Mouse (Mus musculus): ENCODE measurements around the gene R3hdm4. TPM values are rescaled to one million over a fixed set of nuclear protein-coding genes. Genes with fewer than 3 reads are reported as not detected.

The R3hdm4 gene
- total and polyA plus RNA-seq, 2 experiments = 12.4 to 80.0 TPM

GRCm38 (mm10) chr10:79871845-79872244 lies 49.2 kb downstream of the R3hdm4 start:
- Histone ChIP-seq H3K27me3 (ENCODE audit: control insufficient read depth, insufficient read depth, low read length) (peaks cover 4% of the 10 kb centered on the region; the same call in 1 of the 2 replicates), H3K4me1 (ENCODE audit: control insufficient read depth, insufficient read depth, low read length) (0 out of 2 replicates have a peak, but pooled peaks cover 1% of the 10 kb centered on the region), H3K79me2 (ENCODE audit: control insufficient read depth, insufficient read depth, low read length) (no peaks in the 10 kb centered on the region), H3K4me3 (ENCODE audit: insufficient read depth, low read depth, low read length) (no peak overlapping the region), H3K9ac (ENCODE audit: low read depth, low read length) (no peak overlapping the region), H3K27ac (replicated peaks; ENCODE audit: insufficient read depth, low read depth, low read length) (no peak overlapping the region), H3K36me3 (ENCODE audit: control insufficient read depth, insufficient read depth, low read length) (no peaks in the 10 kb centered on the region)
- TF ChIP-seq POLR2A (IDR thresholded peaks at IDR 0.05; ENCODE audit: extremely low read depth, insufficient read depth, low read length) (no peak), CTCF (IDR thresholded peaks at IDR 0.05; ENCODE audit: low read depth, low read length) (no peak)
- DNase-seq (ENCODE audit: extremely low read depth, low read depth, low spot score) = no peak
- 88% methylated on average over 8 of the region's 8 CpGs for WGBS

GRCm38 (mm10) chr10:79866601-79867000 lies 54.4 kb downstream of the R3hdm4 start:
- Histone ChIP-seq H3K27me3 (ENCODE audit: control insufficient read depth, insufficient read depth, low read length) (no peaks in the 10 kb centered on the region), H3K36me3 (ENCODE audit: control insufficient read depth, insufficient read depth, low read length) (peaks cover 4% of the 10 kb centered on the region; the same call in 1 of the 2 replicates), H3K27ac (replicated peaks; ENCODE audit: insufficient read depth, low read depth, low read length) (no peak overlapping the region), H3K79me2 (ENCODE audit: control insufficient read depth, insufficient read depth, low read length) (no peaks in the 10 kb centered on the region), H3K9ac (ENCODE audit: low read depth, low read length) (no peak overlapping the region), H3K4me3 (ENCODE audit: insufficient read depth, low read depth, low read length) (no peak overlapping the region), H3K4me1 (ENCODE audit: control insufficient read depth, insufficient read depth, low read length) (no peaks in the 10 kb centered on the region; the same call in 1 of the 2 replicates)
- WGBS = 89% methylated on average over 11 of the region's 11 CpGs
- TF ChIP-seq CTCF (IDR thresholded peaks at IDR 0.05; ENCODE audit: low read depth, low read length) (no peak), POLR2A (IDR thresholded peaks at IDR 0.05; ENCODE audit: extremely low read depth, insufficient read depth, low read length) (no peak)
- DNase-seq (ENCODE audit: extremely low read depth, low read depth, low spot score) = no peak

- Histone ChIP-seq H3K9ac (ENCODE audit: low read depth, low read length) (no peak overlapping the region), H3K27me3 (ENCODE audit: control insufficient read depth, insufficient read depth, low read length) (no peaks in the 10 kb centered on the region), H3K27ac (replicated peaks; ENCODE audit: insufficient read depth, low read depth, low read length) (no peak overlapping the region), H3K4me1 (ENCODE audit: control insufficient read depth, insufficient read depth, low read length) (no peaks in the 10 kb centered on the region; the same call in 1 of the 2 replicates), H3K79me2 (ENCODE audit: control insufficient read depth, insufficient read depth, low read length) (no peaks in the 10 kb centered on the region), H3K36me3 (ENCODE audit: control insufficient read depth, insufficient read depth, low read length) (peaks cover 9% of the 10 kb centered on the region), H3K4me3 (ENCODE audit: insufficient read depth, low read depth, low read length) (no peak overlapping the region)
- 47% methylated on average over 19 of the region's 19 CpGs for WGBS
- TF ChIP-seq POLR2A (IDR thresholded peaks at IDR 0.05; ENCODE audit: extremely low read depth, insufficient read depth, low read length) (no peak), CTCF (IDR thresholded peaks at IDR 0.05; ENCODE audit: low read depth, low read length) (peak; percentile 83)
- DNase-seq (ENCODE audit: extremely low read depth, low read depth, low spot score) = peak; percentile 40
Measured at GRCm38 (mm10) chr10:79865801-79866295, 55.2 kb downstream of the R3hdm4 start.

- no peak for TF ChIP-seq CTCF (IDR thresholded peaks at IDR 0.05; ENCODE audit: low read depth, low read length)
- TF ChIP-seq POLR2A (IDR thresholded peaks at IDR 0.05; ENCODE audit: extremely low read depth, insufficient read depth, low read length) = no peak
- H3K27ac ChIP-seq (replicated peaks; ENCODE audit: insufficient read depth, low read depth, low read length) = no peak overlapping the region
- no peak for DNase-seq (ENCODE audit: extremely low read depth, low read depth, low spot score)
Measured at GRCm38 (mm10) chr10:79865189-79865601, 55.8 kb downstream of the R3hdm4 start.

GRCm38 (mm10) chr10:79864351-79865188 lies 56.4 kb downstream of the R3hdm4 start:
- H3K79me2 ChIP-seq (ENCODE audit: control insufficient read depth, insufficient read depth, low read length) = peaks cover 6% of the 10 kb centered on the region; the same call in 1 of the 2 replicates
- H3K4me3 ChIP-seq (ENCODE audit: insufficient read depth, low read depth, low read length) = no peak overlapping the region
- peaks cover 21% of the 10 kb centered on the region for H3K36me3 ChIP-seq (ENCODE audit: control insufficient read depth, insufficient read depth, low read length)
- H3K9ac ChIP-seq (ENCODE audit: low read depth, low read length) = no peak overlapping the region
- TF ChIP-seq POLR2A (IDR thresholded peaks at IDR 0.05; ENCODE audit: extremely low read depth, insufficient read depth, low read length) (no peak), CTCF (IDR thresholded peaks at IDR 0.05; ENCODE audit: low read depth, low read length) (no peak)
- peak; percentile 45 for DNase-seq (ENCODE audit: extremely low read depth, low read depth, low spot score)
- H3K27me3 ChIP-seq (ENCODE audit: control insufficient read depth, insufficient read depth, low read length) = no peaks in the 10 kb centered on the region
- H3K27ac ChIP-seq (replicated peaks; ENCODE audit: insufficient read depth, low read depth, low read length) = no peak overlapping the region
- WGBS = 60% methylated on average over 10 of the region's 10 CpGs
- no peaks in the 10 kb centered on the region; the same call in 1 of the 2 replicates for H3K4me1 ChIP-seq (ENCODE audit: control insufficient read depth, insufficient read depth, low read length)

More at GRCm38 (mm10) chr10:79865189-79865601, 55.8 kb downstream of the R3hdm4 start:
- H3K79me2 ChIP-seq (ENCODE audit: control insufficient read depth, insufficient read depth, low read length) = no peaks in the 10 kb centered on the region; the same call in 1 of the 2 replicates
- WGBS = 49% methylated on average over 12 of the region's 12 CpGs
- H3K4me1 ChIP-seq (ENCODE audit: control insufficient read depth, insufficient read depth, low read length) = no peaks in the 10 kb centered on the region; the same call in 1 of the 2 replicates
- H3K9ac ChIP-seq (ENCODE audit: low read depth, low read length) = no peak overlapping the region
- H3K36me3 ChIP-seq (ENCODE audit: control insufficient read depth, insufficient read depth, low read length) = peaks cover 15% of the 10 kb centered on the region
- H3K27me3 ChIP-seq (ENCODE audit: control insufficient read depth, insufficient read depth, low read length) = no peaks in the 10 kb centered on the region
- H3K4me3 ChIP-seq (ENCODE audit: insufficient read depth, low read depth, low read length) = no peak overlapping the region

Measured in liver, adult 2 months (tissue).